9 mouse cellular contexts compared by ENCODE assay signal in genomic region chr15:12246360-12247158, GRCm38 (mm10). TPM values are rescaled to one million over a fixed set of nuclear protein-coding genes. Genes with fewer than 3 reads are reported as not detected.
A peak's percentile ranks its signal among the peaks of the same experiment; 100 is the strongest.
DNase-seq lines count a peak whose midpoint lies in the region; ATAC-seq and TF ChIP-seq lines count a peak whose summit lies in the region.
"Had no signal": no experiment of that assay in that cellular context is flagged by ENCODE, and none has a peak within 500 bp of the region (broad histone marks: within the 10 kb centered on the region; RNA-seq: fewer than 3 reads in every experiment).

No protein-coding gene starts in this region.

- no peak overlapping the region for H3K4me3 ChIP-seq in heart, adult 2 months
- H3K4me3 ChIP-seq in lung, adult 2 months (replicated peaks; ENCODE audit: extremely low read depth, low read depth, low read length) = no peak overlapping the region

- H3K79me2 ChIP-seq in heart, adult 2 months (replicated peaks; ENCODE audit: control insufficient read depth, insufficient read depth, low read length) = no peaks in the 10 kb centered on the region

- peaks cover 16% of the 10 kb centered on the region for H3K4me1 ChIP-seq in heart, adult 2 months (ENCODE audit: control insufficient read depth, insufficient read depth, low read length)
- no peaks in the 10 kb centered on the region for H3K4me1 ChIP-seq in lung, adult 2 months (ENCODE audit: control insufficient read depth, insufficient read depth, low read length)

- no peak for TF ChIP-seq EP300 in heart, adult 2 months (IDR thresholded peaks at IDR 0.05; ENCODE audit: insufficient read depth, low read depth, low read length)

- H3K27ac ChIP-seq in heart, adult 2 months = peak overlapping the region; percentile 76
- H3K27ac ChIP-seq: hindbrain, embryonic 14.5 days had no signal

- H3K27me3 ChIP-seq in heart, adult 2 months (ENCODE audit: control insufficient read depth, insufficient read depth, low read length) = no peaks in the 10 kb centered on the region

- no peak for TF ChIP-seq POLR2A in heart, adult 2 months (IDR thresholded peaks at IDR 0.05; ENCODE audit: insufficient read depth, low read depth, low read length)
- TF ChIP-seq POLR2A in lung, adult 2 months (IDR thresholded peaks at IDR 0.05; ENCODE audit: borderline replicate concordance, extremely low read depth, low read depth, low read length) = no peak

- DNase-seq in heart, adult 2 months = no peak
- DNase-seq in heart, postnatal 25 days (ENCODE audit: low spot score) = no peak
- DNase-seq in MN1 (ENCODE audit: low spot score) = peak; percentile 30
- DNase-seq in right cerebral cortex, postnatal 10 days (ENCODE audit: low spot score in 2 of 2) = no peak
- DNase-seq in layer of hippocampus, adult 18-20 months (ENCODE audit: low spot score in 2 of 2) = no peak
- no peak for DNase-seq in lung, adult 2 months

- 48% methylated on average over 11 of the region's 11 CpGs for WGBS in heart, adult 2 months
- 79% methylated on average over 11 of the region's 11 CpGs for WGBS in lung, adult 2 months

- peak; percentile 75 for ATAC-seq in erythroblast, adult 5-6 weeks (replicated peaks; ENCODE audit: low FRiP score, poor library complexity, severe bottlenecking)
- ATAC-seq in megakaryocyte progenitor cell, adult 5-6 weeks (replicated peaks; ENCODE audit: poor library complexity) = peak; percentile 33

- H3K36me3 ChIP-seq in heart, adult 2 months (ENCODE audit: control insufficient read depth, insufficient read depth, low read length) = peaks cover 2% of the 10 kb centered on the region

- no peak overlapping the region for H3K9ac ChIP-seq in heart, adult 2 months (ENCODE audit: low read depth, low read length)
- H3K9ac ChIP-seq: hindbrain, embryonic 14.5 days had no signal

- intact Hi-C loops in heart, adult 2 months (cut with DNase I) = no loop called here
- intact Hi-C loops in heart, postnatal 25 days (cut with DNase I) = no loop called here

- no peak for TF ChIP-seq CTCF in heart, adult 2 months (IDR thresholded peaks at IDR 0.05)
- no peak for TF ChIP-seq CTCF in lung, adult 2 months (IDR thresholded peaks at IDR 0.05; ENCODE audit: insufficient read depth, low read length)

RNA-seq across cellular contexts. Expression of gene Mtmr12, which starts 41.7 kb away (rescaled TPM):
- total RNA-seq in heart, adult 2 months (2021) = 1 to 10 TPM; 8.8 to 9.2 TPM
- 7.4 and 9.7 TPM in 2 replicates for polyA plus RNA-seq in heart, adult 2 months (2012; rRNA removed)
- 10 to 100 TPM in 1 of 2 experiments, 1 to 10 TPM in 1; 9.6 to 11.3 TPM for total RNA-seq in heart, postnatal 25 days (2021)
- 3.8 and 12.3 TPM in 2 replicates for total RNA-seq in erythroblast, adult 5-6 weeks (2015; ENCODE audit: low replicate concordance)
- 5.7 and 9.3 TPM in 2 replicates for total RNA-seq in erythroblast, adult 5-6 weeks (2017; ENCODE audit: low replicate concordance)
- 12.0 and 12.8 TPM in 2 replicates for total RNA-seq in megakaryocyte progenitor cell, adult 5-6 weeks (2015)
- total RNA-seq in megakaryocyte progenitor cell, adult 5-6 weeks (2017) = 12.1 and 13.5 TPM in 2 replicates
- total RNA-seq in layer of hippocampus, adult 18-20 months (2021) = 10 to 100 TPM; 61.3 to 65.7 TPM
- 20.2 and 25.9 TPM in 2 replicates for polyA plus RNA-seq in lung, adult 2 months (2012; rRNA removed)

Comparison
In these comparisons a context has a peak if more than half of its experiments do, and no peak if none do; other contexts are left out.
1. RNA of gene Mtmr12, which starts 41.7 kb away (total RNA-seq): 61.3 to 65.7 TPM in layer of hippocampus, adult 18-20 months; 12.0 to 13.5 TPM in megakaryocyte progenitor cell, adult 5-6 weeks, 9.6 to 11.3 TPM in heart, postnatal 25 days, 8.8 to 9.2 TPM in heart, adult 2 months and 3.8 to 12.3 TPM in erythroblast, adult 5-6 weeks; every median in the first group is over 4 times any median in the second.